Mouse (Mus musculus) forebrain, embryonic 16.5 days (tissue): Measurements from ENCODE around the gene Uhmk1. TPM values are rescaled to one million over a fixed set of nuclear protein-coding genes. Genes with fewer than 3 reads are reported as not detected.

ENCODE experiments used
- ATAC-seq: fragments of 200-750 bp; cut with Nextera tagmentation; 2 replicates; pipeline ENCODE4 v1.8.0; 2017; ENCODE audit warnings: mild to moderate bottlenecking, moderate library complexity
- H3K27ac ChIP-seq: fragments of 300-500 bp; sonication (generic); 2 replicates; pipeline ENCODE4 v1.5.1; 2014; ENCODE audit warnings: low read length, control low read depth
- H3K27me3 ChIP-seq: fragments of 300-500 bp; sonication (generic); replicated peaks from 2 replicates; pipeline ENCODE4 v1.6.1; 2014; ENCODE audit warnings: low read length; ENCODE audit not compliant: control insufficient read depth, insufficient read depth
- H3K36me3 ChIP-seq: fragments of 300-500 bp; sonication (generic); 2 replicates; pipeline ENCODE4 v1.6.1; 2014; ENCODE audit not compliant: control insufficient read depth, insufficient read depth
- H3K4me1 ChIP-seq: fragments of 300-500 bp; sonication (generic); replicated peaks from 2 replicates; pipeline ENCODE4 v1.6.1; 2014; ENCODE audit warnings: low read length; ENCODE audit not compliant: control insufficient read depth, insufficient read depth
- H3K4me2 ChIP-seq: fragments of 300-500 bp; sonication (generic); 2 replicates; pipeline ENCODE4 v1.6.1; 2014; ENCODE audit warnings: mild to moderate bottlenecking, low read length, control low read depth
- H3K4me3 ChIP-seq: fragments of 300-500 bp; sonication (generic); replicated peaks from 2 replicates; pipeline ENCODE4 v1.5.1; 2014; ENCODE audit warnings: mild to moderate bottlenecking, low read length, control low read depth
- H3K9ac ChIP-seq: fragments of 300-500 bp; sonication (generic); replicated peaks from 2 replicates; pipeline ENCODE4 v1.6.1; 2014; ENCODE audit warnings: low read depth, low read length, control low read depth
- H3K9me3 ChIP-seq: fragments of 300-500 bp; sonication (generic); 2 replicates; pipeline ENCODE4 v1.6.1; 2016; ENCODE audit warnings: low read length; ENCODE audit not compliant: control insufficient read depth
- WGBS: fragments of 180-500 bp; shearing (Covaris S2); extraction: QIAGEN DNeasy Blood & Tissue Kit; methylation state at CpG from one replicate; pipeline ENCODE4 v1.1.7; 2014; 5-methylcytosine and 5-hydroxymethylcytosine counted together
- polyA plus RNA-seq: library from polyadenylated mRNA; unstranded; fragments of >200 nt; fragmentation: Nextera tagmentation; extraction: Ambion mirVana; gene quantifications from 2 replicates; pipeline ENCODE4 v1.2.1, GENCODE M21; 2015

The Uhmk1 gene
- polyA plus RNA-seq, 1 experiment from 2014 or later, result 8.1 TPM

- no peaks in the 10 kb centered on the region for H3K27me3 ChIP-seq
- WGBS, result 84% methylated on average over 6 of the region's 6 CpGs
- no peak for ATAC-seq
Measured at GRCm38 (mm10) chr1:170161852-170162251, 53.3 kb downstream of the Uhmk1 start.

GRCm38 (mm10) chr1:170160397-170160938 is 54.7 kb downstream of the Uhmk1 start:
- WGBS, result 62% methylated on average over 3 of the region's 3 CpGs
- Histone ChIP-seq H3K4me3 (no peak overlapping the region), H3K27me3 (no peaks in the 10 kb centered on the region), H3K27ac (no peak overlapping the region), H3K9me3 (no peaks in the 10 kb centered on the region), H3K4me2 (no peak overlapping the region), H3K4me1 (peaks cover 6% of the 10 kb centered on the region), H3K36me3 (0 out of 2 replicates have a peak, but pooled peaks cover 2% of the 10 kb centered on the region), H3K9ac (no peak overlapping the region)
- no peak for ATAC-seq

More at GRCm38 (mm10) chr1:170161852-170162251, 53.3 kb downstream of the Uhmk1 start:
- Histone ChIP-seq H3K4me1 (peaks cover 3% of the 10 kb centered on the region; the same call in 1 of the 2 replicates), H3K27ac (no peak overlapping the region), H3K9me3 (no peaks in the 10 kb centered on the region), H3K9ac (no peak overlapping the region), H3K4me3 (no peak overlapping the region), H3K4me2 (no peak overlapping the region), H3K36me3 (0 out of 2 replicates have a peak, but pooled peaks cover 2% of the 10 kb centered on the region)

- Histone ChIP-seq H3K9me3 (no peaks in the 10 kb centered on the region), H3K27me3 (no peaks in the 10 kb centered on the region), H3K4me2 (no peak overlapping the region), H3K36me3 (no peaks in the 10 kb centered on the region), H3K27ac (no peak overlapping the region), H3K4me3 (no peak overlapping the region), H3K4me1 (peaks cover 8% of the 10 kb centered on the region), H3K9ac (no peak overlapping the region)
- ATAC-seq, result no peak
- WGBS, result 93% methylated on average over 2 of the region's 2 CpGs
Measured at GRCm38 (mm10) chr1:170159707-170160106, 55.5 kb downstream of the Uhmk1 start.

- no peaks in the 10 kb centered on the region for H3K9me3 ChIP-seq
- no peak overlapping the region for H3K4me3 ChIP-seq
- peak; percentile 41 for ATAC-seq
- H3K9ac ChIP-seq, result no peak overlapping the region
- no peak overlapping the region for H3K4me2 ChIP-seq
- peak overlapping the region; percentile 50; the same call in 1 of the 2 replicates for H3K27ac ChIP-seq
- H3K27me3 ChIP-seq, result no peaks in the 10 kb centered on the region
- 48% methylated on average over 5 of the region's 5 CpGs for WGBS
- peaks cover 8% of the 10 kb centered on the region for H3K4me1 ChIP-seq
- H3K36me3 ChIP-seq, result no peaks in the 10 kb centered on the region
Measured at GRCm38 (mm10) chr1:170155761-170156160, 59.4 kb downstream of the Uhmk1 start.

- H3K27me3 ChIP-seq, result no peaks in the 10 kb centered on the region
- H3K4me2 ChIP-seq, result no peak overlapping the region
- no peaks in the 10 kb centered on the region for H3K36me3 ChIP-seq
- peaks cover 8% of the 10 kb centered on the region for H3K4me1 ChIP-seq
- 80% methylated on average over 2 of the region's 2 CpGs for WGBS
- H3K27ac ChIP-seq, result peak overlapping the region; percentile 50; the same call in 1 of the 2 replicates
- 0 out of 2 replicates have a peak, but pooled peaks have one; percentile 3 for ATAC-seq
- H3K9ac ChIP-seq, result no peak overlapping the region
- no peaks in the 10 kb centered on the region for H3K9me3 ChIP-seq
- no peak overlapping the region for H3K4me3 ChIP-seq
Measured at GRCm38 (mm10) chr1:170155298-170155697, 59.9 kb downstream of the Uhmk1 start.

- no peaks in the 10 kb centered on the region for H3K9me3 ChIP-seq
- peaks cover 5% of the 10 kb centered on the region for H3K4me1 ChIP-seq
- H3K9ac ChIP-seq, result no peak overlapping the region
- no peak for ATAC-seq
- H3K27me3 ChIP-seq, result no peaks in the 10 kb centered on the region
- 66% methylated on average over 8 of the region's 8 CpGs for WGBS
- H3K36me3 ChIP-seq, result no peaks in the 10 kb centered on the region
- no peak overlapping the region for H3K4me3 ChIP-seq
- no peak overlapping the region for H3K4me2 ChIP-seq
- H3K27ac ChIP-seq, result no peak overlapping the region
Measured at GRCm38 (mm10) chr1:170153986-170154385, 61.2 kb downstream of the Uhmk1 start.

- Histone ChIP-seq H3K36me3 (no peaks in the 10 kb centered on the region), H3K27me3 (no peaks in the 10 kb centered on the region), H3K9me3 (no peaks in the 10 kb centered on the region), H3K9ac (no peak overlapping the region), H3K4me3 (no peak overlapping the region), H3K4me1 (peaks cover 5% of the 10 kb centered on the region), H3K27ac (no peak overlapping the region), H3K4me2 (no peak overlapping the region)
- WGBS, result 80% methylated on average over 2 of the region's 2 CpGs
- ATAC-seq, result no peak
Measured at GRCm38 (mm10) chr1:170152552-170152951, 62.6 kb downstream of the Uhmk1 start.

- WGBS, result 41% methylated on average over 6 of the region's 6 CpGs
- Histone ChIP-seq H3K9me3 (no peaks in the 10 kb centered on the region), H3K9ac (no peak overlapping the region), H3K4me2 (no peak overlapping the region), H3K36me3 (no peaks in the 10 kb centered on the region), H3K27ac (no peak overlapping the region), H3K4me3 (no peak overlapping the region), H3K27me3 (no peaks in the 10 kb centered on the region), H3K4me1 (peaks cover 5% of the 10 kb centered on the region)
- ATAC-seq, result no peak
Measured at GRCm38 (mm10) chr1:170150870-170151269, 64.3 kb downstream of the Uhmk1 start.

- H3K9ac ChIP-seq, result no peak overlapping the region
- WGBS, result 92% methylated on average over 4 of the region's 4 CpGs
- no peaks in the 10 kb centered on the region for H3K27me3 ChIP-seq
- no peak overlapping the region for H3K4me2 ChIP-seq
- no peaks in the 10 kb centered on the region for H3K9me3 ChIP-seq
- H3K36me3 ChIP-seq, result no peaks in the 10 kb centered on the region
- no peak overlapping the region for H3K27ac ChIP-seq
- no peak overlapping the region for H3K4me3 ChIP-seq
- no peak for ATAC-seq
- H3K4me1 ChIP-seq, result no peaks in the 10 kb centered on the region
Measured at GRCm38 (mm10) chr1:170149756-170150155, 65.4 kb downstream of the Uhmk1 start.

GRCm38 (mm10) chr1:170148536-170148935 is 66.7 kb downstream of the Uhmk1 start:
- WGBS, result 93% methylated on average over 6 of the region's 6 CpGs
- Histone ChIP-seq H3K9ac (no peak overlapping the region), H3K27me3 (no peaks in the 10 kb centered on the region), H3K27ac (no peak overlapping the region), H3K36me3 (no peaks in the 10 kb centered on the region; the same call in 1 of the 2 replicates), H3K9me3 (no peaks in the 10 kb centered on the region), H3K4me2 (no peak overlapping the region), H3K4me1 (no peaks in the 10 kb centered on the region), H3K4me3 (no peak overlapping the region)
- ATAC-seq, result no peak
